Mouse (Mus musculus) megakaryocyte, embryonic 14.5 days (primary cell): ENCODE results near the gene 6030468B19Rik.

ENCODE experiments used
- FLI1 ChIP-seq: IDR thresholded peaks from 2 replicates; pipeline ENCODE4 v1.6.1; 2012; ENCODE audit warnings: low read length, inconsistent platforms, mixed read lengths
- GATA1 ChIP-seq: IDR thresholded peaks from 3 replicates; pipeline ENCODE4 v1.6.1; 2012; ENCODE audit warnings: mixed read lengths, low read length, inconsistent platforms, borderline replicate concordance

- no peak for TF ChIP-seq GATA1
- TF ChIP-seq FLI1, result no peak
Measured at GRCm38 (mm10) chr11:117790286-117790685, 7.2 kb upstream of the 6030468B19Rik start.
